In the genomic region with DNA sequence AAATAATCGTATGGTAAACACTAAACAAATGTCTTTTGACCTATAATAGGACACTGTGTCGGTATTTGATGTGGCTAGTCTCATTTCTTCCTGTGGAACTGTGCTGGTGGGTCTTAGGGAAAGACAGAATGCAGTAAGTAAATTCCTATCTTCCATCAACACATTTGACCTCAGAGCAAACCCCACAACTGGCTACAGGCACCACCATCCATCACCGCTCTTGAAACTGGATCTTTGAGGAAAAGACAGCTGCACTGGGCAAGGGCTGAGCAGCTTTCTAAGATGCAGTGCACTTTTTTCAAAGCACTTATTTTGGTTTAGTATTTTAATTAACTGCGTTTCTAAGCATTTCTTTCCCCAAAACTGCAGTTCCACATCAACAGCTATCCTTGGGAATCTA, we compare ENCODE assay signal across 23 mouse cellular contexts.
DNase-seq lines count a peak whose midpoint lies in the region; ATAC-seq and TF ChIP-seq lines count a peak whose summit lies in the region.
"Had no signal": no experiment of that assay in that cellular context is flagged by ENCODE, and none has a peak within 500 bp of the region (broad histone marks: within the 10 kb centered on the region; RNA-seq: fewer than 3 reads in every experiment).

No protein-coding gene starts in this region.

- no peak for TF ChIP-seq POLR2A in myocyte (IDR thresholded peaks at IDR 0.05; ENCODE audit: insufficient read length, low read depth)

- intact Hi-C loops in gastrocnemius, postnatal 14 days (cut with DNase I; ENCODE audit: low total_unique reads) = no loop called here
- intact Hi-C loops in gastrocnemius, postnatal 36 days (cut with DNase I) = no loop called here

- H3K4me2 ChIP-seq in kidney, postnatal 0 days (ENCODE audit: low read length) = no peak overlapping the region
- peak overlapping the region; percentile 59 for H3K4me2 ChIP-seq in myocyte (ENCODE audit: low read depth)
- H3K4me2 ChIP-seq: heart, embryonic 11.5 days; kidney, embryonic 15.5 days; midbrain, embryonic 11.5 days had no signal

- no peak overlapping the region for H3K27ac ChIP-seq in kidney, postnatal 0 days
- H3K27ac ChIP-seq: kidney, embryonic 15.5 days; left cerebral cortex, adult 2 months had no signal

- ATAC-seq in kidney, postnatal 0 days (replicated peaks; ENCODE audit: low FRiP score, low read depth) = no peak
- ATAC-seq: activated CD4-positive, CD25-positive, alpha-beta regulatory T cell, adult 4 months; forebrain, postnatal 0 days; intestine, postnatal 0 days; liver, postnatal 0 days had no signal

- no peak overlapping the region for H3K9ac ChIP-seq in kidney, postnatal 0 days (ENCODE audit: low read depth, low read length)
- H3K9ac ChIP-seq: forebrain, postnatal 0 days; kidney, embryonic 15.5 days; liver, postnatal 0 days had no signal

- no peak for TF ChIP-seq CTCF in kidney, postnatal 0 days (IDR thresholded peaks at IDR 0.05; ENCODE audit: low read depth)

- 42% methylated on average over 4 of the region's 4 CpGs for WGBS in kidney, postnatal 0 days

- peaks cover 37% of the 10 kb centered on the region for H3K79me2 ChIP-seq in myocyte (ENCODE audit: control insufficient read depth, insufficient read depth)

- DNase-seq in gastrocnemius, postnatal 14 days = peak; percentile 12
- no peak for DNase-seq in gastrocnemius, postnatal 36 days
- peak; percentile 73 for DNase-seq in kidney, postnatal 0 days (ENCODE audit: low spot score)
- no peak for DNase-seq in kidney, adult 11 months
- DNase-seq in yolk sac, embryonic 10.5 days (ENCODE audit: low spot score) = peak; percentile 12
- no peak for DNase-seq in urinary bladder, postnatal 25 days (ENCODE audit: low spot score)
- DNase-seq: adrenal gland, adult 8-10 months; cerebellum, adult 11-12 months; cerebellum, postnatal 14 days; forebrain, postnatal 0 days; heart, postnatal 10 days; liver, postnatal 0 days; lung, postnatal 10 days; right cerebral cortex, postnatal 4 days; thymus, adult 18-20 months; thymus, postnatal 36 days had no signal

- no peaks in the 10 kb centered on the region for H3K4me1 ChIP-seq in kidney, postnatal 0 days (replicated peaks; ENCODE audit: insufficient read depth, low read length)

- H3K4me3 ChIP-seq in kidney, postnatal 0 days (replicated peaks; ENCODE audit: low read depth, low read length) = no peak overlapping the region
- H3K4me3 ChIP-seq in myocyte = no peak overlapping the region
- H3K4me3 ChIP-seq: kidney, embryonic 15.5 days; left cerebral cortex, adult 2 months had no signal

- no peaks in the 10 kb centered on the region for H3K27me3 ChIP-seq in kidney, postnatal 0 days (ENCODE audit: insufficient read depth, low read length)
- no peaks in the 10 kb centered on the region for H3K27me3 ChIP-seq in myocyte (ENCODE audit: control insufficient read depth, insufficient read depth, insufficient read length)
- H3K27me3 ChIP-seq: kidney, embryonic 15.5 days had no signal

- H3K9me3 ChIP-seq in kidney, postnatal 0 days (replicated peaks; ENCODE audit: low read length) = no peaks in the 10 kb centered on the region
- H3K9me3 ChIP-seq: kidney, embryonic 15.5 days had no signal

- H3K36me3 ChIP-seq in kidney, postnatal 0 days (ENCODE audit: insufficient read depth, low read length) = no peaks in the 10 kb centered on the region
- no peaks in the 10 kb centered on the region for H3K36me3 ChIP-seq in myocyte (ENCODE audit: control insufficient read depth, insufficient read depth)
- H3K36me3 ChIP-seq: kidney, embryonic 15.5 days had no signal

- no peak overlapping the region for H3ac ChIP-seq in myocyte (ENCODE audit: control insufficient read depth, insufficient read length)

TF ChIP-seq in myocyte, 11 proteins besides CTCF, POLR2A, EP300 and RAD21:
- TF ChIP-seq TCF3 (IDR thresholded peaks at IDR 0.05; ENCODE audit: insufficient read length, low read depth) (peak; percentile 31), E2F4 (IDR thresholded peaks at IDR 0.05; ENCODE audit: insufficient read depth) (no peak), SRF (IDR thresholded peaks at IDR 0.05; ENCODE audit: control insufficient read depth, insufficient read length, low read depth) (no peak), REST (IDR thresholded peaks at IDR 0.05; ENCODE audit: insufficient read depth, insufficient read length) (no peak), MYOG (IDR thresholded peaks at IDR 0.05; ENCODE audit: control insufficient read depth in 1 of 3, insufficient read depth in 1 of 3, insufficient read length in 2 of 3, low read depth in 2 of 3) (peak; percentile 32 to 86 (median 84)), TCF12 (IDR thresholded peaks at IDR 0.05; ENCODE audit: insufficient read depth, poor library complexity, severe bottlenecking) (peak; percentile 77), CEBPB (IDR thresholded peaks at IDR 0.05; ENCODE audit: insufficient read depth, poor library complexity, severe bottlenecking) (no peak), MAX (IDR thresholded peaks at IDR 0.05; ENCODE audit: low read depth) (no peak), MYOD1 (IDR thresholded peaks at IDR 0.05; ENCODE audit: control insufficient read depth in 1 of 3, insufficient read length in 2 of 3, low read depth in 2 of 3) (peak; percentile 91 to 96 (median 95)), USF1 (IDR thresholded peaks at IDR 0.05; ENCODE audit: low read depth) (no peak), POLR2AphosphoS2 (IDR thresholded peaks at IDR 0.05; ENCODE audit: insufficient read length, low read depth) (no peak)

Comparison
In these comparisons a context has a peak if more than half of its experiments do, and no peak if none do; other contexts are left out.
1. DNase-seq: peak in gastrocnemius, postnatal 14 days (single experiment), kidney, postnatal 0 days (single experiment) and yolk sac, embryonic 10.5 days (single experiment); none in gastrocnemius, postnatal 36 days (0 of 2), kidney, adult 11 months (single experiment) and urinary bladder, postnatal 25 days (single experiment).